Mouse (Mus musculus) bone marrow, adult 2 months (tissue): ENCODE measurements around the gene Gne. TPM values are rescaled to one million over a fixed set of nuclear protein-coding genes. Genes with fewer than 3 reads are reported as not detected.

ENCODE experiments used
- H3K27ac ChIP-seq: fragments of 200-500 bp; 2 replicates; pipeline ENCODE4 v1.5.1; 2012; ENCODE audit warnings: low read depth, mild to moderate bottlenecking, control low read depth, inconsistent platforms, low read length; ENCODE audit not compliant: control insufficient read depth, poor library complexity, insufficient read depth
- H3K4me1 ChIP-seq: fragments of 200-500 bp; 2 replicates; pipeline ENCODE4 v1.6.1; 2011; ENCODE audit warnings: low read length; ENCODE audit not compliant: control insufficient read depth, insufficient read depth
- H3K4me3 ChIP-seq: fragments of 200-500 bp; replicated peaks from 2 replicates; pipeline ENCODE3; 2011; ENCODE audit warnings: mild to moderate bottlenecking, low read depth, low read length, control low read depth; ENCODE audit not compliant: control insufficient read depth
- CTCF ChIP-seq: fragments of 200-500 bp; IDR thresholded peaks from 2 replicates; pipeline ENCODE4 v1.5.1; 2011; ENCODE audit warnings: low read length, control low read depth; ENCODE audit not compliant: control insufficient read depth, insufficient read depth
- POLR2A ChIP-seq: fragments of 200-500 bp; IDR thresholded peaks from 2 replicates; pipeline ENCODE4 v1.6.1; 2011; ENCODE audit warnings: low read depth, mild to moderate bottlenecking, control low read depth, low read length, borderline replicate concordance; ENCODE audit not compliant: control insufficient read depth
- WGBS: fragments of 180-500 bp; shearing (Covaris S2); methylation state at CpG from one replicate; pipeline ENCODE4 v1.1.7; 2018; 5-methylcytosine and 5-hydroxymethylcytosine counted together
- polyA plus RNA-seq: library from polyadenylated mRNA; stranded (reverse); fragments of >200 nt; gene quantifications from 2 replicates; pipeline ENCODE4 v1.2.4, GENCODE M21; 2011; ENCODE audit warnings: low replicate concordance; ENCODE audit not compliant: missing spikeins, insufficient read depth, insufficient read length

Gene Gne
- polyA plus RNA-seq, 1 experiment = 13.6 TPM

- WGBS = 88% methylated on average over 11 of the region's 11 CpGs
- H3K4me3 ChIP-seq = no peak overlapping the region
- H3K27ac ChIP-seq = no peak overlapping the region
- no peaks in the 10 kb centered on the region; the same call in 1 of the 2 replicates for H3K4me1 ChIP-seq
- TF ChIP-seq CTCF (no peak), POLR2A (no peak)
Observed at GRCm38 (mm10) chr4:43993072-43993471, 90.9 kb downstream of the Gne start.

- 81% methylated on average over 3 of the region's 3 CpGs for WGBS
Observed at GRCm38 (mm10) chr4:43988976-43989375, 95.0 kb downstream of the Gne start.

GRCm38 (mm10) chr4:43984326-43984725, 99.7 kb downstream of the Gne start:
- TF ChIP-seq CTCF (no peak), POLR2A (no peak)
- H3K27ac ChIP-seq = no peak overlapping the region
- no peak overlapping the region for H3K4me3 ChIP-seq
- peaks cover 1% of the 10 kb centered on the region; the same call in 1 of the 2 replicates for H3K4me1 ChIP-seq
- 92% methylated on average over 19 of the region's 19 CpGs for WGBS

More at GRCm38 (mm10) chr4:43988976-43989375, 95.0 kb downstream of the Gne start:
- no peak overlapping the region for H3K4me3 ChIP-seq
- TF ChIP-seq CTCF (no peak), POLR2A (no peak)
- H3K4me1 ChIP-seq = no peaks in the 10 kb centered on the region; the same call in 1 of the 2 replicates
- no peak overlapping the region for H3K27ac ChIP-seq

Other genes starting within 250 kb of the Gne start
- 0.68 and 0.82 TPM in 2 replicates for gene Olfr157, start 244.0 kb downstream of the Gne start, polyA plus RNA-seq
- not detected in 2 replicates for gene Olfr155, start 232.6 kb downstream of the Gne start, polyA plus RNA-seq
- gene Reck, start 208.6 kb downstream of the Gne start, polyA plus RNA-seq = 1.1 and 2.9 TPM in 2 replicates
- 20.8 and 49.7 TPM in 2 replicates for gene Glipr2, start 126.8 kb downstream of the Gne start, polyA plus RNA-seq
- not detected in 2 replicates for gene Ccin, start 100.7 kb downstream of the Gne start, polyA plus RNA-seq
- 114 and 168 TPM in 2 replicates for gene Clta, start 79.7 kb downstream of the Gne start, polyA plus RNA-seq
- 19.0 and 35.4 TPM in 2 replicates for gene Rnf38, start 149.6 kb upstream of the Gne start, polyA plus RNA-seq
- 9.8 and 10.8 TPM in 2 replicates for gene Melk, start 216.7 kb upstream of the Gne start, polyA plus RNA-seq